Mouse (Mus musculus) brain, embryonic 14.5 days (tissue): ENCODE data around the gene Psmd2.

Experiments used
- CTCF ChIP-seq: fragments of 200-500 bp; IDR thresholded peaks from 2 replicates; pipeline ENCODE4 v1.5.1; 2012; ENCODE audit warnings: inconsistent platforms, mild to moderate bottlenecking, moderate library complexity, borderline replicate concordance; ENCODE audit not compliant: insufficient read depth, insufficient read length; ENCODE audit errors: extremely low read depth
- POLR2A ChIP-seq: fragments of 200-500 bp; IDR thresholded peaks from 2 replicates; pipeline ENCODE4 v1.6.1; 2012; ENCODE audit warnings: mild to moderate bottlenecking, inconsistent platforms, borderline replicate concordance; ENCODE audit not compliant: poor library complexity, insufficient read depth, insufficient read length, severe bottlenecking; ENCODE audit errors: extremely low read depth

DNA sequence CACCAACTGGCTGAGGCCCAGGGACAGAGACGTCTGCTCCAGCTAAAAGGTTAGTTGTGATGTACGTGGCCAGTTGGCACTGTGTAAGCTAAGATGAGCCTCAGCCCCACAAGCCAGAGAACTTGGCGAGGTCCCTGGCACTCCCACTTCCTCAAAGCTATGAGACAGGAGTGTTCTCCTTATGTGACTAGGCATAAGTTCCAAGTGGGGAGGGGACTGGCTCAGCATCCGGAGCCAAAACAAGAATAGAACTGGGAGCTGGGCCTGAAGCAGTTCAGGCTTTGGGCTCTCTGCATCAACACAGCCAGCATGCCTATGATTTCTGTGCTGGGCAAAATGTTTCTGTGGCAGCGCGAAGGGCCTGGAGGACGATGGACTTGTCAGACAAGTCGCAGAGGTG, 43.3 kb downstream of the Psmd2 start:
- TF ChIP-seq POLR2A (no peak), CTCF (no peak)
